Mouse (Mus musculus) E14TG2a.4 (cell line): ENCODE results near the gene Acy3.

ENCODE experiments used
- H3K27me3 ChIP-seq: 2 replicates; pipeline ENCODE4 v1.6.1; 2014; ENCODE audit warnings: low read length, control low read depth; ENCODE audit not compliant: insufficient read depth
- H3K36me3 ChIP-seq: 2 replicates; pipeline ENCODE4 v1.6.1; 2014; ENCODE audit warnings: low read length, control low read depth; ENCODE audit not compliant: insufficient read depth
- H3K4me1 ChIP-seq: replicated peaks from 2 replicates; pipeline ENCODE4 v1.6.1; 2014; ENCODE audit warnings: low read depth, low read length, control low read depth
- H3K4me3 ChIP-seq: replicated peaks from 2 replicates; pipeline ENCODE4 v1.5.1; 2014; ENCODE audit warnings: mild to moderate bottlenecking, low read length
- H3K9me3 ChIP-seq: 2 replicates; pipeline ENCODE4 v1.6.1; 2014; ENCODE audit warnings: low read length, control low read depth
- CTCF ChIP-seq: conservative IDR thresholded peaks from 2 replicates; pipeline ENCODE4 v1.5.1; 2014; ENCODE audit warnings: low read length
- NANOG ChIP-seq: IDR thresholded peaks from 2 replicates; pipeline ENCODE4 v1.6.1; 2014; ENCODE audit warnings: borderline replicate concordance, low read length, mixed read lengths
- POU5F1 ChIP-seq: IDR thresholded peaks from 2 replicates; pipeline ENCODE4 v1.6.1; 2014; ENCODE audit warnings: low read length, borderline replicate concordance

The Acy3 gene

GRCm38 (mm10) chr19:4003112-4003511, 16.7 kb downstream of the Acy3 start, which contains the start of gene Doc2g:
Doc2g (plus strand) TSS chr19:4003313.
- Histone ChIP-seq H3K4me3 (peak within 1 kb of the TSS; percentile 72), H3K36me3 (peaks cover 40% of the 10 kb centered on the region), H3K9me3 (no peaks in the 10 kb centered on the region), H3K27me3 (no peaks in the 10 kb centered on the region; the same call in 1 of the 2 replicates), H3K4me1 (peaks cover 69% of the 10 kb centered on the region)
- TF ChIP-seq NANOG (no peak), POU5F1 (no peak), CTCF (no peak)

GRCm38 (mm10) chr19:4003641-4004040, 17.3 kb downstream of the Acy3 start:
- no peak for TF ChIP-seq CTCF
- TF ChIP-seq NANOG = no peak
- H3K4me1 ChIP-seq = peaks cover 64% of the 10 kb centered on the region
- peaks cover 45% of the 10 kb centered on the region for H3K36me3 ChIP-seq
- no peaks in the 10 kb centered on the region; the same call in 1 of the 2 replicates for H3K27me3 ChIP-seq
- peak overlapping the region; percentile 72 for H3K4me3 ChIP-seq
- no peaks in the 10 kb centered on the region for H3K9me3 ChIP-seq

GRCm38 (mm10) chr19:4004331-4004730, 18.0 kb downstream of the Acy3 start:
- TF ChIP-seq NANOG = no peak
- TF ChIP-seq CTCF = no peak
- TF ChIP-seq POU5F1 = no peak
- Histone ChIP-seq H3K4me3 (peak overlapping the region; percentile 72; the same call in 1 of the 2 replicates), H3K4me1 (peaks cover 58% of the 10 kb centered on the region), H3K36me3 (peaks cover 52% of the 10 kb centered on the region), H3K27me3 (no peaks in the 10 kb centered on the region), H3K9me3 (no peaks in the 10 kb centered on the region)

GRCm38 (mm10) chr19:4005091-4005490, 18.7 kb downstream of the Acy3 start:
- no peak for TF ChIP-seq POU5F1
- TF ChIP-seq NANOG = no peak
- no peak for TF ChIP-seq CTCF
- Histone ChIP-seq H3K4me1 (peaks cover 52% of the 10 kb centered on the region), H3K27me3 (no peaks in the 10 kb centered on the region), H3K4me3 (no peak overlapping the region), H3K9me3 (no peaks in the 10 kb centered on the region), H3K36me3 (peaks cover 60% of the 10 kb centered on the region)

DNA sequence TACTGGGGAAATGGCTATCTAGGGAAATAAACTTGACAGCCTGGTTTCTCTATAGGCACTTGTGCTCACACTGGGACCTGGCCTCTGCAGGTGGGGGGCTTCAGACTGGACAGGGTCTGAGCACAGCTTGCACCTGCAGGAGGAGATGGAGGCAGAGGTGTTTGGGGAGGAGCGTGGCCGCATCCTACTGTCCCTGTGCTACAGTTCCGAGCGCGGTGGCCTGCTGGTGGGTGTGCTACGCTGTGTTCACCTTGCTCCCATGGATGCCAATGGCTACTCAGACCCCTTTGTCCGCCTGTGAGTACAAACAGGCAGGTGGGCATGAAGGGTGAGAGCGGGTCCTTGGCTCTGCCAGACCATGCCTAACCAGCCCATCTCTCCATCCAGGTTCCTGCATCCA, 19.6 kb downstream of the Acy3 start:
- no peaks in the 10 kb centered on the region for H3K27me3 ChIP-seq
- peaks cover 69% of the 10 kb centered on the region for H3K36me3 ChIP-seq
- TF ChIP-seq POU5F1 (no peak), CTCF (no peak), NANOG (no peak)
- no peaks in the 10 kb centered on the region for H3K9me3 ChIP-seq
- H3K4me1 ChIP-seq = peaks cover 52% of the 10 kb centered on the region
- no peak overlapping the region for H3K4me3 ChIP-seq

- H3K27me3 ChIP-seq = no peaks in the 10 kb centered on the region
- H3K36me3 ChIP-seq = peaks cover 54% of the 10 kb centered on the region
- H3K4me3 ChIP-seq = peak overlapping the region; percentile 98
- peaks cover 48% of the 10 kb centered on the region for H3K4me1 ChIP-seq
- H3K9me3 ChIP-seq = no peaks in the 10 kb centered on the region
- TF ChIP-seq CTCF = no peak
- TF ChIP-seq POU5F1 = no peak
- no peak for TF ChIP-seq NANOG
Observed at GRCm38 (mm10) chr19:4011086-4011485, 24.7 kb downstream of the Acy3 start.

DNA sequence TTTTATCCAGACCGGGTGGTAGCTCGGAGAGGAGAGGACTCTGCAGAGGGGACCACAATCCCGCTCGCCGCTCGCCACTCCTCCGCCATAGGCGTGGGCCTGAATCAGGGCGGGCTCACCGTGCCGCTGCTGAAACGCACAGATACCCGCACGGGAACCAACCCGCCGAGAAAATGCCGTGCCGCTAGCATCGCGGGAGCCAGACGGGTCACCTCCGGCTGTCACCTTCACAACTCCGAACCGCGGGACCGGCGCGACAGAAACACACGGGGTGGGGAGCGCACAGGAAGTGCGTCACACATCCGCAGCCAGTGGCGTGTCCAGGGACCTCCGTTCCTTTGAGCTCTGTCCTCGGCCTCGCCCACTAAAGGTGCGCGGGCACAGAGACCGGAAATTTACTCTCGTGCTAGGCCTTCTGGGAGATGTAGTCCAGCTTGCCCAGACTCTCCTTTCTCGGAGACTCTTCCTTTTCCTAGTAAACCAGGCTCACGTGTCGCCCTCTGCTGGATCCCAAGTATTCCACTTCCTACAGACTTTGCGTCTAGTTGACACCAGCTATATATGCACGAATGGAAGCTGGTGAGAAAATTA, 26.2 kb downstream of the Acy3 start, which contains the start of gene Ndufv1:
Ndufv1 (minus strand) TSS at position 375 of the 591 bp plus-strand sequence.
- Histone ChIP-seq H3K36me3 (peaks cover 40% of the 10 kb centered on the region), H3K27me3 (no peaks in the 10 kb centered on the region), H3K4me1 (peaks cover 55% of the 10 kb centered on the region), H3K9me3 (no peaks in the 10 kb centered on the region), H3K4me3 (peak within 1 kb of the TSS; percentile 98)
- TF ChIP-seq POU5F1 (no peak), NANOG (no peak), CTCF (peak; percentile 59)

DNA sequence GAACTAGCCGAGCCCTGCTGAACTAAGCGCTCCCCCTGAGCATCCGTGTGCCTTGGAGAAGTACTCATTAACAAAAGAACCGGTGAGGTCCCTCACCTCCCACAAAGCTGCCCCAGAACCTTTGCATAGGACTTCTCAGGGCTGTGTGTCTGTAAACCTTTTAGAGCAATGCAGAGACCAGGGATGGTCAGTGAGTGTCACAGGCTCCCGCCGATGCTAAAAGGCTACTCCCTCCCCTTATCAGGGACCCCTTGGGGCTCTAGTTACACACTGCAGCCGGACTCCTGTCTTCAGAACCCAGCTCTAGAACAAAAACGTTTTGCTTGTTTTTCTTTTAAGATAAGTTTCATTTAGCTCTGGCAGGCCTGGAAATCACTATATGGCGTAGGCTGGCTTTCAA, 26.7 kb downstream of the Acy3 start:
- peak overlapping the region; percentile 98 for H3K4me3 ChIP-seq
- H3K4me1 ChIP-seq = peaks cover 61% of the 10 kb centered on the region
- H3K9me3 ChIP-seq = no peaks in the 10 kb centered on the region
- no peaks in the 10 kb centered on the region for H3K27me3 ChIP-seq
- H3K36me3 ChIP-seq = peaks cover 34% of the 10 kb centered on the region
- TF ChIP-seq NANOG (no peak), CTCF (no peak), POU5F1 (no peak)

GRCm38 (mm10) chr19:4014802-4015201, 28.4 kb downstream of the Acy3 start:
- H3K4me1 ChIP-seq = peaks cover 78% of the 10 kb centered on the region
- no peak overlapping the region for H3K4me3 ChIP-seq
- TF ChIP-seq NANOG (no peak), POU5F1 (no peak), CTCF (no peak)
- no peaks in the 10 kb centered on the region for H3K27me3 ChIP-seq
- H3K9me3 ChIP-seq = no peaks in the 10 kb centered on the region
- peaks cover 17% of the 10 kb centered on the region for H3K36me3 ChIP-seq
